Mouse (Mus musculus) adrenal gland, postnatal 14 days (tissue): ENCODE data around the gene Nemp2. TPM values are rescaled to one million over a fixed set of nuclear protein-coding genes. Genes with fewer than 3 reads are reported as not detected.
A peak's percentile ranks its signal among the peaks of the same experiment; 100 is the strongest.

ENCODE experiments used
- DNase-seq: peaks from one replicate; pipeline ENCODE4 v3.0.0; 2021; ENCODE audit warnings: mixed read lengths
- long read RNA-seq, 2 experiments: library from polyadenylated mRNA; stranded (forward); transcript quantifications; one replicate each; pipeline ENCODE4 v2.0.0; 2021
- total RNA-seq: library from RNA; stranded (reverse); gene quantifications from 2 replicates; pipeline ENCODE4 v1.2.3, GENCODE M21; 2021

The Nemp2 gene
- total RNA-seq: 3.2 and 5.4 TPM in 2 replicates
- long read RNA-seq, experiment 1, partial matches to known transcripts: 0 of 1 reads
- long read RNA-seq, experiment 1, other reads (novel, unspliced or antisense): 0 of 1 reads
- long read RNA-seq, experiment 2, partial matches to known transcripts: 0 of 2 reads
- long read RNA-seq, experiment 2, other reads (novel, unspliced or antisense): 0 of 2 reads

- peak; percentile 95 for DNase-seq
Observed at GRCm38 (mm10) chr1:52630248-52630936, at the start of gene Nemp2. Gene Nemp2, plus strand, starts transcription at chr1:52630703.

GRCm38 (mm10) chr1:52581744-52582143 lies 48.8 kb upstream of the Nemp2 start:
- DNase-seq: no peak

DNA sequence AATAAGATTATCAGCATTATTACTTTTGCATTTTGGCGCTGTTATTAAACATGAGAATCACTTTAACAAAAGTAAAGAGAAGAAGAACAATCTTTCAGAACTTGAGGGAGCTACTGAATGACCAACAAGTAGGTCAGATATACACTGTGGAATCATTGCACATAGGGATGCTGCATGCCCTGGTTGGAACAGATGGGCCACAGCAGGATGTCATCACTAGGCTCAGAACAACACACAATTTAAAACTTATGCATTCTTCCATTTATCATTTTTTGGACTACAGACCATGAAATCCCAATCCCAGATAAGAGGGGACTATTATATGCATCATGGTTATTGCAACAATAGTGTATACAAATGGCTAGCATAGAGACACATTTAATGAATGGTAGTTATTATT lies 47.6 kb upstream of the Nemp2 start:
- no peak for DNase-seq

- DNase-seq: peak; percentile 31
Observed at GRCm38 (mm10) chr1:52596982-52597646, 33.4 kb upstream of the Nemp2 start.

DNA sequence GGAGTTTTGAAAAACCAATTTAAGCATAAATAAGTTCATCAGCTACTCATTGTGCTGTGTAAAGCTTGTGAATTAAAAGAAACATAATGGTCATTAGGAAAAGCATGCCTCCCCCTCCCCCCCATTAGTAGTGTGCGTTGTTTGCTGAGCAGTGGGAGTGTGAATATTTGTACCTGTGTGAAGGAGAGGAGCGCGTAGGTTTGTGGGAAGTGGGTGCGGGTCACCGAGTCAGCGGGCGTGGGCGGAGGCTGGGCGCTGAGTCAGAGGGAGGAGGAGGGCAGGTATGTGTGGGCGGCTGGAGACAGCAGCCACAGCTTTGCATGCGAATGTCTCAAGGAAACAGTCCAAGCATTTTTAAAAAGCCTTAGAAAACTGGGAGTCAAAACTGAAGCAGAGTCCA lies 32.7 kb upstream of the Nemp2 start:
- peak; percentile 63 for DNase-seq

GRCm38 (mm10) chr1:52598361-52598760 lies 32.1 kb upstream of the Nemp2 start:
- DNase-seq: no peak

GRCm38 (mm10) chr1:52601496-52601895 lies 29.0 kb upstream of the Nemp2 start:
- DNase-seq: no peak

GRCm38 (mm10) chr1:52607700-52608099 lies 22.8 kb upstream of the Nemp2 start:
- DNase-seq: no peak

DNA sequence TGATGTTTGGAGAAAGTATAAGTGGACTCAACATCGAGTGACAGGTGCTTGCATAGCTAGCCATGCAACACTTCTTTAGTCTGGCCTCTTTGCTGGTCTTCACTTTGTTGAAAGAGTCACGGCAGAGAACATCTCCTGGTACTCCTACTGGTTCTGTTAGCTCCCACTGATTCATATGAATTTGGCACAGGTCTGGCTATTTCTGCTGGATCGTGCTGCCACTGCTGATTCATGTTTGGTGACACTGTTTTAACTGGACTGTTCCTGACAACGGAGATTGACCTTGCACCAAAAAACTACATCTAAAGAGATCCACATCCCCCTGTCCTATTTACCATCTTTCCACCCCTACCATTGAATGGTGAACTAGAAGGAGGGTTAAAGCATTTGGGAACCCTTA lies 22.0 kb upstream of the Nemp2 start:
- DNase-seq: peak; percentile 20

DNA sequence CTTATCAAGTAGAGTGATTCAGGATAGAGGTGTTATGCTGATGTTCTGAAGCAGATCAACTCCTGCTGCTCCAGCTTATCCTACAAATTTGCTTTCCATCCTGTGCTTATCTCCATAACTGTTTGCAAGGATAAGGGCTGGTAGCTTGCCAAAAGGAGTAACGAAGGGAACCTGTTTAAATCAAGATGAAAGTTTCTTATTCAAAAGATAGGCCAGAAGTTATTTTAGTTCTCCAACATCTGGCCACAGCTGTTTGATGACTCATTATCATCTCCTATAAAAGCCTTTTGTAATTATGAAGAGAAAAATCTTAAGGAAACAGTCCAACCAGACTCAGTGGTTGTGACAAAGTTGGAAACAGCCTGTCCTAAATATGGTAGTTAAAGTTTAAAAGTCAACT lies 12.3 kb upstream of the Nemp2 start:
- DNase-seq: no peak

GRCm38 (mm10) chr1:52620442-52620841 lies 10.1 kb upstream of the Nemp2 start:
- DNase-seq: no peak

DNA sequence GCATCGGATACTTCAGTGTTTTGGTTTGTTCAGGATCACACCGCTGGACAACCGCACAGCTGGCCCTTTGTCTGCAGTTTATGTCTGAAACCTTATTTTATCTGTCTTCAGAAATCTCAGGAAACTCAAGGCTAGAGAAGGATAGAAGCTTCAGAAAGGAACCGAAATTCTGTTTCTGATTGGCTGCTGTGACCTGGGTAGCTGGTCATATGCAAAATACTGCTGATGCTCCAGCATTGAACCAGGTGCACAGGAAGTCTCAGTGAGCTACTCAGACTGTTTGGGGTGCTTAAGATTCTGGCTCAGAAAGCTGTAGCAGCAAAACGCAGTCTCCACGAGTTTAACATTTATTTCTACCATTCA lies 415 bp downstream of the Nemp2 start:
- no peak for DNase-seq

DNA sequence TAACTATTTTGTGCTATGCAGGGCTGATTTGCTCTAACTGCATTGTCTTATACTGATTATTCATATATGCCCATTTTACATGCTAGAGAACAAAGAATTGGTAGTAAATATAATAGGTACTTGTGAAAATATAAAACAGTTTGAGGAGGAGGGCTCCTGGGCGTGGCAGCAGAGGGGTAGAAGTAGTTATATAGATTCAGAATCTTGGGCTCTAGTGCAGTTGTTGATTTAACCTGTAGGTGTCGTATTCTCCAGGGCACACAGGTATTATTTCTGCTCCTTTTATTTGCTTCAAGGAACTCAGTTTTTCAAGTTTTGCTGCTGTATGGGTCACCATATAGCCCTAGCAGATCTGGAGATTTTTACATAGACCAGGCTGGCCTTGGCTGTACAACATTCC lies 1.1 kb downstream of the Nemp2 start:
- DNase-seq: no peak

GRCm38 (mm10) chr1:52634251-52634650 lies 3.7 kb downstream of the Nemp2 start:
- no peak for DNase-seq

DNA sequence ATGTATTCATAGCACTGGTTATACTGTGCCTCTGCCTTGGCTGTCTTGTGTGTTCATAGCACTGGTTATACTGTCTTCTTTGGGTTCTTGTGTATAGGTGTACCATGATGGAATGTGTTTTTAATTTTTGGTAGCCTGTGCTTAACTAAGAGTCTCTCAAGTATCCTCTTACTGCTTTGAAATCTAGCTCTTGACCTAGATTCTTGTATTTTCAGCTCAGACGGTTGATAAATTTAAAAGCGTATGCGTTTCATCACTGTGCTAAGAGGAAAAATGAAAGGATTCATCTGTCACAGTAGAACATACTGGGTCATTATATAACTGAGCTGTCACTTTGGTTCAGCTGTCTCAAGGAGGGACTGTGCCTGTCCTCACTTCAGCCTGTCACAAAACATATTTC lies 5.4 kb downstream of the Nemp2 start:
- no peak for DNase-seq

DNA sequence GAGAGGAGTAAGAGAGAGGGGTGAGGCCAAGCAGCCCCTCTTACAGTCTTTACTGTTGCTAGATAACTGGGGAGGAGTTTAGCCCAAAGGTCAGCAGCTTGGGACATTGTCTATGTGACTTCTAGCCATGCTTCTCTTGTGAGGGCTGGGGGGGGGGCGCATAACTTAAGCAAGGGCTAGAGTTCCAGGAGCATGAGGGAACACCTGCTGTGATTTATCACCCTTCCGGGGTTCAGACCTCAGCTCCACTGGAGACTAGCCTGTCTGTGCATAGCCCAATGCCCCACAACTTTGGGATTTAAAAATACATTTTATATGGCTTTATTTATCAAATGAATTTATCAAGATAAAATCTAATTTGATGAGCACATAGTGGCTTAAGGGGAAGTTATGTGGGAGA lies 7.6 kb downstream of the Nemp2 start:
- no peak for DNase-seq

DNA sequence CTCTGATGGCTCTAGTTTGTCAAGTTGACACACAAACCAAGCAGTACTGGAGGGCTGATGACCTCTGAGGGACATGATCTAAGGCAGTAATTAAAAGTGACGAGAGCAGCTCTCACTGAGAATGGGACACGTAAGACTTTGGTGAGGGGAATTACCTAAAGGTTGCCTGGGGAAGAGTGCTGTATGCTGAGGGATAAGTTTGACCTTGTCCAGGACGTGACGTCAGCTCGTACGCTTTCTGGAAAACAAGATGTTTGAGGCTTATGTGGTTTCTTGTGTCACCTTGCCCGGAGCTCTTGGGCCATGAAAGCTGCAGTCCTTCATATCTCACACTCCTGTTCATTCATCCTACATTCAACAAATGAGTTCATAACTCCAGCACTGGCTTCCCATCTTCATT lies 8.6 kb downstream of the Nemp2 start:
- DNase-seq: no peak

DNA sequence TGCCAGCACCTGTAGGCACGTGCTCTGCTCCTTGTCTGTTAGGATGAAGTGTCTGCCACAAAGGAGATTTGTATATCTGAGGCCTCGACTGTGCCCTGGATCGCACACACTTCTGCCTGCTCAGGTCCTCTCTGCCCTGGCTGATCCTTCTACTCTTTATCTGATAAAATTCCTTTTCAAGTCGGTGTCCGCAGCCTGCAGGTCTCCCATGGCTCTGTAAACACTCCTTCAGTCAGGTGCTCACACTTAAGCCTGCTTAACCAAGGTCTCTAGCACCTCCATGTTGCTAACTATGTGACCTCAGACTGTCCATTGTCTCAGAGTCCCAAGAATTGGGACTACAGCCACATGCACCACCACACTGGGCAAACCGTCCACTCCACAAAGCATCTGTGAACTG lies 9.8 kb downstream of the Nemp2 start:
- DNase-seq: no peak

DNA sequence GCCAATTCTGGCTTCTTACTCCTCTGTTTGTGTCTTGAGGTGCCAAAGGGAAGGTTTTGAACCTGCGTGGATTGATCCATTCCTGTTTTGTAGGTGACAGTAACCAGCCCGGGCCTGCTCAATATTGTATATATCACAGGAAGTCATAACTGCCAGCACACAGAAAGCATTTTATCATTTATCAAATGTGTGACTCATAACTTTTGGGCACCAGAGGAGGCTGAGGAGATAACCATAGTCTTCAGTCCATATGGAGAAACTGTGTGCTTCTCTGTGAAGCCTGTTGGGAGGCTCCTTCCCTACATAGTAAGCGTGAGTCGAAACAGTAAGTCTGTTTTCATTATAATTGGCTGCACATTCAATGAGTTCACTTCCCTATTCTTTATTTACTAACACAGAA lies 10.2 kb downstream of the Nemp2 start:
- DNase-seq: no peak

- peak; percentile 80 for DNase-seq
Observed at GRCm38 (mm10) chr1:52648153-52649027, 17.9 kb downstream of the Nemp2 start.

DNA sequence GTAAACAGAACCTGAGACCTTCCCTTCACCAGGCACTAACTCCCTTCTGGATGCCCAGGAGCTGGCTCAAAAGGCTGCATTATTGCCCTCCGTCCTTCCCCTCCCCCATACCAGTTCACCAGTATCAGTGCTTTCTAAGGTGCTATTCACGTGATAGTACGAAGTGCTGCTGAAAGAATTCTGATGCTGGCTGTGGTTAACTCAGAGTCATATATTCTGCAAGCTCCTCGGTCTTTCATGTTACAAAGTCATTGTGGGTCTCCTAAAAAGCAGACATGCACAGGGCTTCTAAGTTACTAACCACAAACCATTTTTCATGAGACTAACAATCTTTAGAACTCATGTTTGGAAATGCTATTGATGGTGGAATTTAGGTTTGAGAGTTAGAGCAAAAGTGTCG lies 19.6 kb downstream of the Nemp2 start:
- DNase-seq: no peak

DNA sequence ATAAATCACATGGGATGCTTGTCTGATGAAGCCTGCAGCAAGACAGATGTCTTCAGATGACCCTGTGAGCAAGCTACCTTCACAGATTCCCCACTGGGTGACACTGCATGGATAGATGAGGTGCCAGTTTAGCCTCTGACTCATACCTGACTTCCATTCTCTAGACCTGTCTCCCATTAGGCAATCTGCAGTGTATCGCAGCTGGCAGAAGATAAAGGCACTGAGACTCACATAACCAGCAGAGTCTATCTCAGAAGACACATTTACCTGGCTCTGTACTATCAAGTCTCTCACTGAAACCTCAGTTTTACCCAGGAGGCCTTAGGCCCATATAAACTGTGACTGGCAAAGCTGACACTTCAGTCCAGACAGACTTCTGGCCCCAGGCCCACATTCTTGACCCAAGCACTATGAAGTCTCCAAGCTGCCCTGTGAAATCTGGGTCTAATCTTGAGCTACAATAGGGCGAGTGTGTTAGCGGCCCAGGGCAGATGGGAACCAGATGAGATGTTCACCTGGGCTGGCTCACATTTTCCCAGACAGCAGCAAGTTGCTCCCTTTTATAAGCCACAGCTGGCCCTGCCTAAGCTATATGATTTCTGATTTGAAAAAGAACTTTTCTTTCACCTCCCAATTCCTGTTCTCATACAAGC lies 22.2 kb downstream of the Nemp2 start:
- DNase-seq: peak; percentile 42
